Mouse (Mus musculus) activated CD4-positive, CD25-positive, alpha-beta regulatory T cell (primary cell): ENCODE measurements around the gene Shroom3. TPM values are rescaled to one million over a fixed set of nuclear protein-coding genes. Genes with fewer than 3 reads are reported as not detected.

Source experiments
- polyA plus RNA-seq, 2 experiments: library from polyadenylated mRNA; unstranded; fragments of 100-300 nt; shearing (Covaris generic); gene quantifications; one replicate each; pipeline ENCODE4 v1.2.1; 2017

Gene Shroom3
- polyA plus RNA-seq, result 1 to 10 TPM in 1 of 2 experiments, under 1 TPM in 1; 0.07 to 1.2 TPM

GRCm38 (mm10) chr5:92683351-92683807 lies at the start of gene Shroom3:
Gene Shroom3 (plus strand): TSS chr5:92683435.

DNA sequence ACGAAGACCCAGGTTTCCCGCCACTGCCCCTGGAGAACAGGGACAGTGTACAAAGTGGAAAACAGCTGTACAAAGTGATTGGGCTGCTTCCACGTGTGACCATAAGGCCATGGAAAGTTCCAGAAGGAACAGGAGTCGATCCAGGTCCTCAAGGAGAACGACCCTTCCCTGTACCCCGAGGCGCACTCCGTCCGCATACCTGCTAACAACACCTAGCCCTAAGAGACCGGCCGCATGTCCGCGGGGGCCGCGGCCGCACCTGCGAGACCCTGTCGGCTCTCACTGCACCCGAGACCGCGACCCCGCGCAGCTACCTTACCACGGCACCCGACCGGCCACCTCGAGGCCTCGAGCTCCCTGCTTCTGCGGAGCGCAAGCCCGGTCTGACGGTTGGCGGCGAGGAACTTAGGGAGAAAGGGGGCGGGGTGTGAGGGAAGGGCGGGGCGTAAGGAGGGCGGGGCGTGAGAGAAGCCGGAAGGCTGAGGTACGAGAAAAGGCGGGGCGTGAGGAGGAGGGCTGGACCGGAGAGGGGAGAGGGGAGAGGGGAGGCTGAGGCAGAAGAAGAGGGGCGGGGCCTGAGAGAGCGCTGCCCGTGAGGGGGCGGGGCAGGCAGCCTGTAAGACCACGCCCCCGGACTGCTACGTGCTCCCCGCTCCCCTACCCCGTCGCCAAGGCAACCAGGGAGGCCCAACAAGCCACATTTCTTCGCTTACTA lies 8.2 kb upstream of the Shroom3 start, which contains the start of gene Ccdc158:
TSS of gene Ccdc158 (minus strand) at position 413 of the 715 bp plus-strand sequence.

Other genes starting within 250 kb of the Shroom3 start
- gene Nup54, start 248.2 kb upstream of the Shroom3 start, polyA plus RNA-seq, result 10 to 100 TPM; 37.7 to 40.5 TPM
- 10 to 100 TPM; 23.5 to 28.8 TPM for gene Scarb2, start 176.6 kb upstream of the Shroom3 start, polyA plus RNA-seq
- gene Fam47e, start 128.4 kb upstream of the Shroom3 start, polyA plus RNA-seq, result not detected
- 1 to 10 TPM in 1 of 2 experiments, not detected in 1; 1.1 TPM for gene Stbd1, start 80.4 kb upstream of the Shroom3 start, polyA plus RNA-seq
- under 1 TPM in 1 of 2 experiments, not detected in 1; 0.14 TPM for gene Ccdc158, start 8.2 kb upstream of the Shroom3 start, polyA plus RNA-seq